Comparison of ENCODE assay signal across 9 mouse cellular contexts in genomic region chr9:44488855-44489381, GRCm38 (mm10). TPM values are rescaled to one million over a fixed set of nuclear protein-coding genes. Genes with fewer than 3 reads are reported as not detected.
DNase-seq lines count a peak whose midpoint lies in the region; ATAC-seq and TF ChIP-seq lines count a peak whose summit lies in the region.
"Had no signal": no experiment of that assay in that cellular context is flagged by ENCODE, and none has a peak within 500 bp of the region (broad histone marks: within the 10 kb centered on the region; RNA-seq: fewer than 3 reads in every experiment).

No protein-coding gene starts in this region.

- WGBS in liver, postnatal 0 days (ENCODE audit: insufficient replicate concordance), result 30% methylated on average over 5 of the region's 5 CpGs

- ATAC-seq in liver, postnatal 0 days, result peak; percentile 81

- peak overlapping the region; percentile 92 for H3K4me2 ChIP-seq in liver, postnatal 0 days (ENCODE audit: low read depth, low read length)

- H3K4me3 ChIP-seq in liver, postnatal 0 days (ENCODE audit: low read depth, low read length), result peak overlapping the region; percentile 26

- H3K9ac ChIP-seq in liver, postnatal 0 days (replicated peaks), result peak overlapping the region; percentile 58

- no peaks in the 10 kb centered on the region for H3K9me3 ChIP-seq in liver, postnatal 0 days (ENCODE audit: low read length)

- H3K4me1 ChIP-seq in liver, postnatal 0 days (ENCODE audit: insufficient read depth), result peaks cover 62% of the 10 kb centered on the region

- TF ChIP-seq CTCF in liver, postnatal 0 days (IDR thresholded peaks at IDR 0.05; ENCODE audit: low read depth), result no peak

- H3K27ac ChIP-seq in liver, postnatal 0 days (ENCODE audit: low read depth), result peak overlapping the region; percentile 97

- DNase-seq in ovary, adult 18-20 months (ENCODE audit: low spot score), result peak; percentile 83
- DNase-seq in ovary, postnatal 14 days (ENCODE audit: low spot score), result no peak
- peak; percentile 32 to 42 for DNase-seq in cerebellum, postnatal 36 days
- DNase-seq in heart, adult 18-20 months, result peak; percentile 86 to 91
- peak; percentile 88 for DNase-seq in kidney, adult 18-20 months
- peak; percentile 73 for DNase-seq in liver, postnatal 0 days
- DNase-seq in ovary, postnatal 36 days (ENCODE audit: low spot score), result peak; percentile 76
- DNase-seq in thymus, postnatal 10 days (ENCODE audit: low spot score in 2 of 2), result no peak

- TF ChIP-seq EP300 in liver, postnatal 0 days (IDR thresholded peaks at IDR 0.05; ENCODE audit: low read depth), result peak; percentile 40; the same call in 1 of the 2 replicates

- H3K27me3 ChIP-seq in liver, postnatal 0 days (ENCODE audit: insufficient read depth, low read length), result no peaks in the 10 kb centered on the region

- H3K36me3 ChIP-seq in liver, postnatal 0 days (replicated peaks; ENCODE audit: insufficient read depth, low read length), result no peaks in the 10 kb centered on the region

RNA-seq across cellular contexts. Expression of gene Bcl9l, which starts 6.3 kb away (rescaled TPM):
- total RNA-seq in heart, adult 18-20 months (2021), result 10 to 100 TPM; 36.2 to 41.7 TPM
- polyA plus RNA-seq in liver, postnatal 0 days (2015; fragmentation: Nextera tagmentation; extraction: Ambion mirVana), result 2.0 and 2.2 TPM in 2 replicates

RNA-seq across cellular contexts. Expression of gene Upk2, which starts 34.1 kb away (rescaled TPM):
- not detected for total RNA-seq in heart, adult 18-20 months (2021)
- polyA plus RNA-seq in liver, postnatal 0 days (2015; fragmentation: Nextera tagmentation; extraction: Ambion mirVana), result not detected in 2 replicates
- total RNA-seq: layer of hippocampus, adult 18-20 months had no signal

RNA-seq across cellular contexts. Expression of gene Foxr1, which starts 48.0 kb away (rescaled TPM):
- not detected for total RNA-seq in heart, adult 18-20 months (2021)
- polyA plus RNA-seq in liver, postnatal 0 days (2015; fragmentation: Nextera tagmentation; extraction: Ambion mirVana), result not detected in 2 replicates
- total RNA-seq: layer of hippocampus, adult 18-20 months had no signal

Comparison
In these comparisons a context has a peak if more than half of its experiments do, and no peak if none do; other contexts are left out.
1. DNase-seq: peak in ovary, adult 18-20 months (single experiment), cerebellum, postnatal 36 days (2 of 2), heart, adult 18-20 months (2 of 2), kidney, adult 18-20 months (single experiment), liver, postnatal 0 days (single experiment) and ovary, postnatal 36 days (single experiment); none in ovary, postnatal 14 days (single experiment) and thymus, postnatal 10 days (0 of 2).